Mouse (Mus musculus) hindbrain, postnatal 0 days (tissue): ENCODE data around the gene 5830473C10Rik. TPM values are rescaled to one million over a fixed set of nuclear protein-coding genes. Genes with fewer than 3 reads are reported as not detected.

ENCODE experiments used
- ATAC-seq: fragments of 200-750 bp; cut with Nextera tagmentation; 2 replicates; pipeline ENCODE4 v1.8.0; 2017; ENCODE audit warnings: mild to moderate bottlenecking, moderate TSS enrichment, moderate library complexity
- DNase-seq: peaks from one replicate; pipeline ENCODE4 v3.0.0-alpha.2; 2015; ENCODE audit warnings: low spot score
- H3K27ac ChIP-seq: fragments of 300-500 bp; sonication (generic); 2 replicates; pipeline ENCODE4 v1.5.1; 2014; ENCODE audit warnings: mild to moderate bottlenecking
- H3K27me3 ChIP-seq: fragments of 300-500 bp; sonication (generic); 2 replicates; pipeline ENCODE4 v1.6.1; 2014; ENCODE audit warnings: low read length, mixed read lengths; ENCODE audit not compliant: insufficient read depth
- H3K36me3 ChIP-seq: fragments of 300-500 bp; sonication (generic); 2 replicates; pipeline ENCODE4 v1.6.1; 2014; ENCODE audit warnings: low read length, mixed read lengths; ENCODE audit not compliant: insufficient read depth
- H3K4me1 ChIP-seq: fragments of 300-500 bp; sonication (generic); 2 replicates; pipeline ENCODE4 v1.6.1; 2014; ENCODE audit warnings: antibody characterized with exemption, low read length, mixed read lengths; ENCODE audit not compliant: insufficient read depth
- H3K4me2 ChIP-seq: fragments of 300-500 bp; sonication (generic); 2 replicates; pipeline ENCODE4 v1.6.1; 2014; ENCODE audit warnings: low read depth, mild to moderate bottlenecking, low read length, moderate library complexity, mixed read lengths
- H3K4me3 ChIP-seq: fragments of 300-500 bp; sonication (generic); 2 replicates; pipeline ENCODE4 v1.5.1; 2014; ENCODE audit warnings: low read length
- H3K9ac ChIP-seq: fragments of 300-500 bp; sonication (generic); replicated peaks from 2 replicates; pipeline ENCODE4 v1.6.1; 2014; ENCODE audit warnings: mild to moderate bottlenecking, low read length, moderate library complexity, mixed read lengths
- H3K9me3 ChIP-seq: fragments of 300-500 bp; sonication (generic); 2 replicates; pipeline ENCODE4 v1.6.1; 2016; ENCODE audit warnings: low read length, mixed read lengths
- CTCF ChIP-seq: IDR thresholded peaks from 2 replicates; pipeline ENCODE4 v1.5.1; 2016; ENCODE audit warnings: antibody characterized with exemption, control low read depth, low read depth
- WGBS: fragments of 180-500 bp; shearing (Covaris S2); extraction: QIAGEN DNeasy Blood & Tissue Kit; methylation state at CpG from one replicate; pipeline ENCODE4 v1.1.7; 2014; 5-methylcytosine and 5-hydroxymethylcytosine counted together
- polyA plus RNA-seq: library from polyadenylated mRNA; unstranded; fragments of >200 nt; fragmentation: Nextera tagmentation; extraction: Ambion mirVana; gene quantifications from 2 replicates; pipeline ENCODE4 v1.2.1, GENCODE M21; 2015
- total RNA-seq: library from RNA; depleted of rRNA; stranded (reverse); fragments of >200 nt; gene quantifications from 2 replicates; pipeline ENCODE4 v1.2.3, GENCODE M21; 2014

5830473C10Rik gene
- total and polyA plus RNA-seq, 2 experiments from 2014 or later = 0.15 TPM; not detected in 1

DNA sequence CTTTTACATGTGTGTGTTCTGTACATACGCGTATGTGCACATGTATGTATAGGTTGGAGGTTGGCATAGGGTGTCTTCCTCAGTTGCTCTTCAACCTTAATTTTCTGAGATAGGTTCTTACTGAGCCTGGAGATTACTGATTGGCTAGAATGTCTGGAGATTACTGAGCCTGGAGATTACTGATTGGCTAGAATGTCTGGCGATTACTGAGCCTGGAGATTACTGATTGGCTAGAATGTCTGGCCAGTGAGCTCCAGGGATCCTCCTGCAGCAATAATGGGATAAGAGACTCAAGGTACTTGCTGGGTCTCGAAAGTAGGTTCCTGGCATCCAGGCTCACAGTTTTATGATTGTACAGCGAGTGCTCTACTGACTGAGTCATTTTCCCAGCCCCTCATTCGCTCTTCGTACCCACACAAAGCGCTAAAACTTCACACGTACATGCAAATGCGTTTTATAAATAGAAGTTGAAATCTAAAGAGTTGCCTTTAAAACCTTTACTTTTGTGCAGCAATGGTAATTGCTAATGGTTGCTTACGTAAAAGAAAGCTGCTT is 891 bp downstream of the 5830473C10Rik start:
- no peak overlapping the region for H3K4me3 ChIP-seq
- DNase-seq (no peak), ATAC-seq (no peak)
- no peaks in the 10 kb centered on the region for H3K36me3 ChIP-seq
- H3K9ac ChIP-seq = no peak overlapping the region
- H3K9me3 ChIP-seq = no peaks in the 10 kb centered on the region
- 93% methylated on average over 11 of the region's 11 CpGs for WGBS
- no peak overlapping the region for H3K4me2 ChIP-seq
- no peak overlapping the region for H3K27ac ChIP-seq
- H3K27me3 ChIP-seq = no peaks in the 10 kb centered on the region
- no peak for TF ChIP-seq CTCF
- no peaks in the 10 kb centered on the region for H3K4me1 ChIP-seq

- H3K27me3 ChIP-seq = no peaks in the 10 kb centered on the region
- 92% methylated on average over 4 of the region's 4 CpGs for WGBS
- no peak for TF ChIP-seq CTCF
- DNase-seq = no peak
- no peak overlapping the region for H3K4me2 ChIP-seq
- no peaks in the 10 kb centered on the region for H3K36me3 ChIP-seq
- no peak overlapping the region for H3K27ac ChIP-seq
- ATAC-seq = no peak
- no peak overlapping the region for H3K4me3 ChIP-seq
- H3K9me3 ChIP-seq = no peaks in the 10 kb centered on the region
- H3K4me1 ChIP-seq = no peaks in the 10 kb centered on the region
- H3K9ac ChIP-seq = no peak overlapping the region
These were observed 2.0 kb downstream of the 5830473C10Rik start for GRCm38 (mm10) chr5:90562880-90563279.

DNA sequence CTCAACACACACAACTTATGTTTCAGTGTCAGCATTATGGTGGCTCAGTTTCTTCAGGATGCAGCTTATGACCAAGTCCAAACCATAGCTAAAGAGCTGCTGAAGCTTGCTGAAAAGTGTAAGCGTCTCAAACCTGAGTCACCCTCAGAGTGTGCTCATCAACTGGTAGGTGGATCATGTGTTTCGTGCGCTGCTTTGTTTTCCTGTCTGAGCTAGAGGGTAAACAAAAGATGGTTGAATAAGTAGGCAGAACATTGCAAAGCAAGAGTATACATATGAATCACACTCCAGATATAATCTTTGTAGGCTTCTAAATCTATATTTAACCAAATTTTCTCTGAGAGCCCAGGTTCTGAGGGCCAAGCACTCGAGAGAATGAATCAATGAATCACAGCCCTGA is 3.3 kb downstream of the 5830473C10Rik start:
- no peak for DNase-seq
- no peaks in the 10 kb centered on the region for H3K4me1 ChIP-seq
- ATAC-seq = no peak
- no peak for TF ChIP-seq CTCF
- no peak overlapping the region for H3K4me3 ChIP-seq
- no peaks in the 10 kb centered on the region for H3K36me3 ChIP-seq
- no peaks in the 10 kb centered on the region for H3K9me3 ChIP-seq
- no peak overlapping the region for H3K9ac ChIP-seq
- WGBS = 86% methylated on average over 4 of the region's 4 CpGs
- no peak overlapping the region for H3K4me2 ChIP-seq
- no peaks in the 10 kb centered on the region for H3K27me3 ChIP-seq
- no peak overlapping the region for H3K27ac ChIP-seq

DNA sequence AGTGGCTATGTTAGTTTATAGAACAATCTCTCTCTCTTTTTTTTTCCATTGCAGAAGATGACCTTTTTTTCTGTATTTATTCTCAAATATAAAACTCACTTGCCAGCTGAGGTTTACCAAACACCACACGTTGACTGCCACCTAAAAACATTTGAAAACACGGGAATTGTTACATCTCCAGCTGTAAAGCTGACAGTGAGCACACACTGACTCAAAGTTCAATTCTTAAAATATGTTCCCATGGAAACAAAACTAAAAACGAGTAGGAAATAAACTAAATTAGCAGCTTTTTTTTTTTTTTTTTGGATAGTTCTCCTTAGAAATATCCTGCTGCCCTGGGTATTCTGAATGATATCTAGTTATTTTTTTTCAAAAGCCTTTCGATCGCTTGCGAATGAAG is 4.3 kb downstream of the 5830473C10Rik start:
- Histone ChIP-seq H3K9me3 (no peaks in the 10 kb centered on the region), H3K4me3 (no peak overlapping the region), H3K4me2 (no peak overlapping the region), H3K36me3 (no peaks in the 10 kb centered on the region), H3K27ac (no peak overlapping the region), H3K9ac (no peak overlapping the region), H3K4me1 (no peaks in the 10 kb centered on the region), H3K27me3 (no peaks in the 10 kb centered on the region)
- DNase-seq = no peak
- ATAC-seq = no peak
- TF ChIP-seq CTCF = no peak
- WGBS = 80% methylated on average over 6 of the region's 6 CpGs

- Histone ChIP-seq H3K36me3 (no peaks in the 10 kb centered on the region), H3K27me3 (no peaks in the 10 kb centered on the region), H3K9me3 (no peaks in the 10 kb centered on the region), H3K4me1 (no peaks in the 10 kb centered on the region), H3K27ac (no peak overlapping the region), H3K9ac (no peak overlapping the region), H3K4me2 (no peak overlapping the region), H3K4me3 (no peak overlapping the region)
- ATAC-seq = no peak
- TF ChIP-seq CTCF = no peak
- 84% methylated on average over 5 of the region's 5 CpGs for WGBS
- DNase-seq = no peak
These were observed 6.9 kb downstream of the 5830473C10Rik start for GRCm38 (mm10) chr5:90567788-90568187.

DNA sequence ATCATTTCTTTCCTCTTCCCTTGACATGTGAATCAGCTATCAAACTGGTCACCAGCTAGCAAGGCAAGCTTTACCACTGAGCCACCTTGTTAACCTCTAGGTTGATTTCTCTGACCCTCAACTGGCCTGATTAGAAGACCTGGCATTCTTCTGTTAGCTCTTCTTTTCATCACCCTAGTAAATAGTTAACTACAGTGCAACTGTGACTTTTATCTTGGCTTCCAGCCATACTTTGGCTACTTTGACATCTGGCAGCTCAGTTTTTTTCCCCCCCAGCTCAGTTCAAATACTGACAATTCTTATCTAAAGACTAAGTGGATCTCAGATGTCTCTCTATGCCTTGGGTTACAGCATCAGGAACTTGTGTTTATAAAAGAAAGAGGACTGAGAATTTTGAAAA is 7.4 kb downstream of the 5830473C10Rik start:
- Histone ChIP-seq H3K9me3 (no peaks in the 10 kb centered on the region), H3K4me3 (no peak overlapping the region), H3K4me2 (no peak overlapping the region), H3K27ac (no peak overlapping the region), H3K36me3 (no peaks in the 10 kb centered on the region), H3K4me1 (no peaks in the 10 kb centered on the region), H3K9ac (no peak overlapping the region), H3K27me3 (no peaks in the 10 kb centered on the region)
- TF ChIP-seq CTCF = no peak
- ATAC-seq = no peak
- peak; percentile 22 for DNase-seq

DNA sequence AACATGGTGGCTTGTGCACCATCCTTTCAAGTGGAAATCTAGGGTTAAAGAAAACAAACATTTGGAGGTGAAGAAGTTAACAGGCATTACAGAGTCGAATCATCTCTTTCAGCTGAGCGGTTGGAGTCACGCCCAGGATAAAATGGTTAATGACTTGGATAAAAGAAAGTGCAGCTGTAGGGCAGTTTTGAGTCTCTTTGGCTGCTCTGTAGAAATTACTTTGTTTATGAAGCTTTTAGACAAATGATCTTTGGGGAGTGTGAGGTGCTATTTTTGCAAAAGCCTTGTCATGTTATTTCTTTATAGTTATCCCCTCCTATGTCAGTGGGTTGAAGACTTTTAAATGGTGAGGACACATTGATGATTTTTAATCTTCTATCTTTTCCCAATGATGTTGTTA is 10.3 kb downstream of the 5830473C10Rik start:
- TF ChIP-seq CTCF = no peak
- 21% methylated on average over 3 of the region's 3 CpGs for WGBS
- no peak for ATAC-seq
- no peaks in the 10 kb centered on the region for H3K4me1 ChIP-seq
- H3K9me3 ChIP-seq = no peaks in the 10 kb centered on the region
- H3K9ac ChIP-seq = no peak overlapping the region
- no peak overlapping the region for H3K27ac ChIP-seq
- H3K4me3 ChIP-seq = no peak overlapping the region
- H3K36me3 ChIP-seq = no peaks in the 10 kb centered on the region
- DNase-seq = peak; percentile 45
- H3K4me2 ChIP-seq = peak overlapping the region; percentile 2; the same call in 1 of the 2 replicates
- no peaks in the 10 kb centered on the region for H3K27me3 ChIP-seq
